In the genomic region with DNA sequence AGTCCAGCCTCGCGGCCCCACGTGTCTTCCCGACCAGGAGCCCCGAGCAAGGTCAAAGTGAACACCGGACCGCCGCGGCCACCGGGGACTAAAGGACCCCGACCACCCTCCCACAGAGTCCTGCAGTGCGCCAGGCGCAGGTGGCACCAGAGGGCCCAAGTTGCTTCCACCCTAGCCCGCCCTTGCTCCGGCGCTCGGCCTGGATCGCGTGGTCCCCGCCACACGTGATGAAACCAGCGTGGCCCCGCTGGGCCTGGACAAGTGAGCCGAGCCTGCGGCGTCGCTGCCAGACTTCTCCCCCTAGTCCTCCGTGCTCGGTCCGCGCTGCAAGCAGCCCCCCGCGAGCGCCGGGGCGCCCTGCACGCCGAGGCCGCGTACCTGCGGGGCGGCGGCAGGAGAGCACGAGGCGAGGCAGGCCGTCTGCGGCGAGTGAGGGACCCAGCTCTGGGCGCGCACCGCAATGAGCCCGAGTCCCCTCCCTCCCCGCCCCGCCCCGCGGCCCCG, we compare ENCODE assay signal across 8 mouse cellular contexts. TPM values are rescaled to one million over a fixed set of nuclear protein-coding genes. Genes with fewer than 3 reads are reported as not detected.
DNase-seq lines count a peak whose midpoint lies in the region; ATAC-seq and TF ChIP-seq lines count a peak whose summit lies in the region.

No protein-coding gene starts in this region.

- DNase-seq in lung, adult 18-20 months: peak; percentile 55 to 66
- no peak for DNase-seq in lung, postnatal 25 days (ENCODE audit: low spot score)
- DNase-seq in layer of hippocampus, adult 9-11 months: no peak

- H3K9me3 ChIP-seq in forebrain, embryonic 13.5 days (replicated peaks): no peaks in the 10 kb centered on the region
- H3K9me3 ChIP-seq in hindbrain, embryonic 12.5 days (replicated peaks): 0 out of 2 replicates have a peak, but pooled peaks cover 2% of the 10 kb centered on the region
- no peaks in the 10 kb centered on the region for H3K9me3 ChIP-seq in liver, embryonic 16.5 days (replicated peaks; ENCODE audit: control insufficient read depth, low read length)
- no peaks in the 10 kb centered on the region for H3K9me3 ChIP-seq in stomach, embryonic 14.5 days (ENCODE audit: control insufficient read depth, low read depth, low read length)

- no peak for TF ChIP-seq CTCF in bone marrow macrophage, adult 2 months (IDR thresholded peaks at IDR 0.05; ENCODE audit: low read depth, low read length)

- H3K4me1 ChIP-seq in bone marrow macrophage, adult 2 months (ENCODE audit: control insufficient read depth, insufficient read depth, low read length): peaks cover 21% of the 10 kb centered on the region
- H3K4me1 ChIP-seq in forebrain, embryonic 13.5 days: peaks cover 48% of the 10 kb centered on the region
- H3K4me1 ChIP-seq in hindbrain, embryonic 12.5 days: peaks cover 32% of the 10 kb centered on the region
- peaks cover 14% of the 10 kb centered on the region for H3K4me1 ChIP-seq in liver, embryonic 16.5 days (ENCODE audit: control insufficient read depth, low read depth, low read length)
- peaks cover 13% of the 10 kb centered on the region for H3K4me1 ChIP-seq in stomach, embryonic 14.5 days (ENCODE audit: control insufficient read depth, insufficient read depth, low read length)

- peak overlapping the region; percentile 94 for H3K9ac ChIP-seq in forebrain, embryonic 13.5 days
- peak overlapping the region; percentile 94 for H3K9ac ChIP-seq in hindbrain, embryonic 12.5 days
- peak overlapping the region; percentile 90 for H3K9ac ChIP-seq in liver, embryonic 16.5 days (ENCODE audit: low read depth, low read length)
- H3K9ac ChIP-seq in stomach, embryonic 14.5 days (replicated peaks; ENCODE audit: low read depth, low read length): peak overlapping the region; percentile 96

- peak; percentile 72 for ATAC-seq in forebrain, embryonic 13.5 days
- ATAC-seq in hindbrain, embryonic 12.5 days (ENCODE audit: low FRiP score): peak; percentile 88
- ATAC-seq in liver, embryonic 16.5 days (ENCODE audit: low read depth): peak; percentile 25
- ATAC-seq in stomach, embryonic 14.5 days (ENCODE audit: insufficient number of reproducible peaks, insufficient read depth, low FRiP score, low read depth): peak; percentile 21; the same call in 1 of the 2 replicates

- H3K27ac ChIP-seq in bone marrow macrophage, adult 2 months (ENCODE audit: insufficient read depth, low read depth, low read length): peak overlapping the region; percentile 97
- peak overlapping the region; percentile 95 for H3K27ac ChIP-seq in forebrain, embryonic 13.5 days
- peak overlapping the region; percentile 96 for H3K27ac ChIP-seq in hindbrain, embryonic 12.5 days
- H3K27ac ChIP-seq in liver, embryonic 16.5 days (ENCODE audit: low read length): peak overlapping the region; percentile 94
- peak overlapping the region; percentile 95 for H3K27ac ChIP-seq in stomach, embryonic 14.5 days (ENCODE audit: low read length)

- H3K4me2 ChIP-seq in forebrain, embryonic 13.5 days: peak overlapping the region; percentile 93
- H3K4me2 ChIP-seq in hindbrain, embryonic 12.5 days (replicated peaks): peak overlapping the region; percentile 91
- H3K4me2 ChIP-seq in liver, embryonic 16.5 days (ENCODE audit: low read depth, low read length): peak overlapping the region; percentile 96
- peak overlapping the region; percentile 94 for H3K4me2 ChIP-seq in stomach, embryonic 14.5 days (replicated peaks; ENCODE audit: low read depth, low read length)

- H3K36me3 ChIP-seq in forebrain, embryonic 13.5 days (ENCODE audit: poor library complexity, severe bottlenecking): peaks cover 47% of the 10 kb centered on the region
- H3K36me3 ChIP-seq in hindbrain, embryonic 12.5 days: peaks cover 31% of the 10 kb centered on the region
- H3K36me3 ChIP-seq in liver, embryonic 16.5 days (ENCODE audit: control insufficient read depth, insufficient read depth): peaks cover 23% of the 10 kb centered on the region
- peaks cover 34% of the 10 kb centered on the region for H3K36me3 ChIP-seq in stomach, embryonic 14.5 days (ENCODE audit: control insufficient read depth, insufficient read depth, low read length)

- TF ChIP-seq POLR2A in bone marrow macrophage, adult 2 months (IDR thresholded peaks at IDR 0.05; ENCODE audit: borderline replicate concordance, low read depth, low read length): no peak

- WGBS in forebrain, embryonic 13.5 days: under 1% methylated on average over 44 of the region's 57 CpGs
- under 1% methylated on average over 30 of the region's 57 CpGs for WGBS in hindbrain, embryonic 12.5 days
- WGBS in liver, embryonic 16.5 days (ENCODE audit: insufficient replicate concordance): 1% methylated on average over 48 of the region's 57 CpGs
- WGBS in stomach, embryonic 14.5 days: under 1% methylated on average over 48 of the region's 57 CpGs

- peak overlapping the region; percentile 99 for H3K4me3 ChIP-seq in bone marrow macrophage, adult 2 months (ENCODE audit: insufficient read depth, low read length)
- peak overlapping the region; percentile 94 for H3K4me3 ChIP-seq in forebrain, embryonic 13.5 days
- H3K4me3 ChIP-seq in hindbrain, embryonic 12.5 days: peak overlapping the region; percentile 95
- peak overlapping the region; percentile 88 for H3K4me3 ChIP-seq in liver, embryonic 16.5 days (ENCODE audit: low read depth, low read length)
- peak overlapping the region; percentile 99 for H3K4me3 ChIP-seq in stomach, embryonic 14.5 days (ENCODE audit: low read depth, low read length)

- H3K27me3 ChIP-seq in forebrain, embryonic 13.5 days: no peaks in the 10 kb centered on the region
- no peaks in the 10 kb centered on the region for H3K27me3 ChIP-seq in hindbrain, embryonic 12.5 days
- no peaks in the 10 kb centered on the region for H3K27me3 ChIP-seq in liver, embryonic 16.5 days (ENCODE audit: control insufficient read depth, insufficient read depth, low read depth, low read length)
- no peaks in the 10 kb centered on the region for H3K27me3 ChIP-seq in stomach, embryonic 14.5 days (ENCODE audit: control insufficient read depth, insufficient read depth, low read length)

RNA-seq across cellular contexts. Expression of a gene that starts 0.5 kb away (rescaled TPM):
- polyA plus RNA-seq in bone marrow macrophage, adult 2 months (2012; ENCODE audit: insufficient read depth, insufficient read length, missing spikeins): 126 and 129 TPM in 2 replicates
- polyA plus RNA-seq in forebrain, embryonic 13.5 days (2015; fragmentation: Nextera tagmentation; extraction: Ambion mirVana): 360 and 397 TPM in 2 replicates
- polyA plus RNA-seq in hindbrain, embryonic 12.5 days (2016; fragmentation: Nextera tagmentation; extraction: Ambion mirVana): 303 and 338 TPM in 2 replicates
- polyA plus RNA-seq in liver, embryonic 16.5 days (2015; fragmentation: Nextera tagmentation; extraction: Ambion mirVana): 269 and 326 TPM in 2 replicates
- polyA plus RNA-seq in stomach, embryonic 14.5 days (2014; fragmentation: Nextera tagmentation; extraction: Ambion mirVana): 407 and 441 TPM in 2 replicates

RNA-seq across cellular contexts. Expression of a gene that starts 0.6 kb away (rescaled TPM):
- polyA plus RNA-seq in bone marrow macrophage, adult 2 months (2012; ENCODE audit: insufficient read depth, insufficient read length, missing spikeins): 54.7 and 59.8 TPM in 2 replicates
- polyA plus RNA-seq in forebrain, embryonic 13.5 days (2015; fragmentation: Nextera tagmentation; extraction: Ambion mirVana): 333 and 363 TPM in 2 replicates
- 304 and 325 TPM in 2 replicates for polyA plus RNA-seq in hindbrain, embryonic 12.5 days (2016; fragmentation: Nextera tagmentation; extraction: Ambion mirVana)
- polyA plus RNA-seq in liver, embryonic 16.5 days (2015; fragmentation: Nextera tagmentation; extraction: Ambion mirVana): 236 and 253 TPM in 2 replicates
- polyA plus RNA-seq in stomach, embryonic 14.5 days (2014; fragmentation: Nextera tagmentation; extraction: Ambion mirVana): 298 and 302 TPM in 2 replicates

RNA-seq across cellular contexts. Expression of a gene that starts 34.9 kb away (rescaled TPM):
- 8.7 and 9.0 TPM in 2 replicates for polyA plus RNA-seq in bone marrow macrophage, adult 2 months (2012; ENCODE audit: insufficient read depth, insufficient read length, missing spikeins)
- polyA plus RNA-seq in forebrain, embryonic 13.5 days (2015; fragmentation: Nextera tagmentation; extraction: Ambion mirVana): 35.0 and 36.6 TPM in 2 replicates
- 29.8 and 31.4 TPM in 2 replicates for polyA plus RNA-seq in hindbrain, embryonic 12.5 days (2016; fragmentation: Nextera tagmentation; extraction: Ambion mirVana)
- polyA plus RNA-seq in liver, embryonic 16.5 days (2015; fragmentation: Nextera tagmentation; extraction: Ambion mirVana): 12.0 and 12.7 TPM in 2 replicates
- 19.7 and 24.1 TPM in 2 replicates for polyA plus RNA-seq in stomach, embryonic 14.5 days (2014; fragmentation: Nextera tagmentation; extraction: Ambion mirVana)

RNA-seq across cellular contexts. Expression of a gene that starts 43.6 kb away (rescaled TPM):
- polyA plus RNA-seq in bone marrow macrophage, adult 2 months (2012; ENCODE audit: insufficient read depth, insufficient read length, missing spikeins): 45.4 and 48.6 TPM in 2 replicates
- polyA plus RNA-seq in forebrain, embryonic 13.5 days (2015; fragmentation: Nextera tagmentation; extraction: Ambion mirVana): 191 and 198 TPM in 2 replicates
- polyA plus RNA-seq in hindbrain, embryonic 12.5 days (2016; fragmentation: Nextera tagmentation; extraction: Ambion mirVana): 150 and 161 TPM in 2 replicates
- polyA plus RNA-seq in liver, embryonic 16.5 days (2015; fragmentation: Nextera tagmentation; extraction: Ambion mirVana): 39.5 and 39.8 TPM in 2 replicates
- 159 and 162 TPM in 2 replicates for polyA plus RNA-seq in stomach, embryonic 14.5 days (2014; fragmentation: Nextera tagmentation; extraction: Ambion mirVana)

Comparison
In these comparisons a context has a peak if more than half of its experiments do, and no peak if none do; other contexts are left out.
1. DNase-seq: peak in lung, adult 18-20 months (2 of 2); none in lung, postnatal 25 days (single experiment) and layer of hippocampus, adult 9-11 months (single experiment).
2. ATAC-seq: peak in every context shown above with its lines; median percentile 88 in hindbrain, embryonic 12.5 days; 72 in forebrain, embryonic 13.5 days; 25 in liver, embryonic 16.5 days; 21 in stomach, embryonic 14.5 days.
3. Peak in every context shown above with its lines, with median percentiles within 50 percentile points of each other: H3K27ac ChIP-seq, H3K4me3 ChIP-seq, H3K4me2 ChIP-seq and H3K9ac ChIP-seq.